Mouse (Mus musculus) cerebellum, adult 9-10 months (tissue): ENCODE measurements around the gene Nrxn1.
A peak's percentile ranks its signal among the peaks of the same experiment; 100 is the strongest.

Experiments
- DNase-seq: peaks from one replicate; pipeline ENCODE4 v3.0.0; 2022

Gene Nrxn1

DNA sequence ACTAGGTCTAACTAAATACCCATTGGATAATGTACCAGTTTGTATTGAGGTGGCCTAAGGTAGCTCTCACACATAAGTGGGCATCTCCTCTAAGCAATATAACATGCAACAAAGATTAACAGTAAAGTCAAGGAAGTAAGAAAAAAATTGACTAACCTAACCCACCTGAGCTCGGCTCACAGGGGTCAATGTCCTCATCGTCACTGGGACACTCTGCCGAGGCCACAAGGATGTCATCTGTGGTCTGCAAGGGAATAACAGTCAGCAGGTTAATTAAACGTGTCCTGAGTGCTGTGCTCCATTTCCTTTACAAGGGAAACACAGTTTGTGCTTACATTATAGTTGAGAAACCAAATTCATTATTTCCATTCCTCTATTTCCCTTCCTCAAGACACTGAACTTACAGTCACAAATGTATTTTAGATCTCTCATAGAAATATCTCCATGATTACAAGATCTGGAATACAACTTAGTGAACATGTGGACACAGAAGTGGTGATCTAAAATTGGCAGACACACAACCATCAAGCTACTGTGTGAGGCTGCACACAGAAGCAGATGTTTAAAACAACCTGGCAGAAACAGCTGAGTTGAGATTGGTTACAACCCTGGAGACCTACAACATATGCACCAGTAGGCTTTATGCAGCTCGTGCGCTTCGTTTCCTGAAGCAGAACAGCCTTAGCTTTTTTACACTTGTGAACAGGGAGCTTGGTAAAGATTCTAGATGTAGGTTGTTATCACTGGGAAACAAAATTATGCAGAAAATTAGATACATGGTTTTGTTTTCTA lies 1033.4 kb downstream of the Nrxn1 start:
- DNase-seq = no peak

- peak; percentile 98 for DNase-seq
These were observed 1038.6 kb downstream of the Nrxn1 start for GRCm38 (mm10) chr17:90054312-90054711.

- DNase-seq = no peak
These were observed 1053.6 kb downstream of the Nrxn1 start for GRCm38 (mm10) chr17:90039316-90039715.

DNA sequence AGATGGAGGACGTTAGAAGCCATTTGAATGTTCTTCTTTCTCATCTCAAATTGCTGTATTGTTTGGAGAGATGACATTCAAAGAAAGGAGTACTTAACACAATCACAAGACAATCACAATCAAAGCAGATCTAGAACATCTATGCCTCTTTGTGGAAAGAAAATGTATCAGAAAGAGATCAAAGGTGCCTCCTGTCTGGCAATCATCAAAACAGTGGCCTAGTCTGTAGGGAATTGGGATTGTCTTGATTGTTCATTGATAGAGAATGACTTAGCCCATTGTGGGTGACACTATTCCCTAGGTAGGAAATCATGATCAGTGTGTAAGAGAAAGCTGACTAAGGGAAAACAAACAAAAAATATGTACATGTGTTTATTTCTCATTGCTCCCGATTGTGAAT lies 1060.5 kb downstream of the Nrxn1 start:
- DNase-seq = no peak

DNA sequence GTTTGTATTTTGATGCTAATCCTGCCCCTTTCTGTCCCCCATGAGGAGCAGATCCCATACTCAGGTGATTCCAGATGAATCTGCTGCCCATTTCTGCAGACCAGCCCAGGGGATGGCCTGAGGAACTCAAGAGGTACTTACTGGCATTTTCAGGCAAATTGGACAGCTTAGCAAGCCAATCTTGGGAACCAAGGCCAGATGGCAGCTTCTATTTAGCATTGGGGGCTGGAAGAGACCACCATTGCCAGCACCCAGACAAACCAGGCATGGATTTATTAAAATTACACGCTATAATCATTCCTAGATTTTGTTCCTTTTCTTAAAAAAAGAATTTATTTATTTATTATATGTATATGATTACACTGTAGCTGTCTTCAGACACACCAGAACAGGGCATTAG lies 1076.2 kb downstream of the Nrxn1 start:
- no peak for DNase-seq

DNA sequence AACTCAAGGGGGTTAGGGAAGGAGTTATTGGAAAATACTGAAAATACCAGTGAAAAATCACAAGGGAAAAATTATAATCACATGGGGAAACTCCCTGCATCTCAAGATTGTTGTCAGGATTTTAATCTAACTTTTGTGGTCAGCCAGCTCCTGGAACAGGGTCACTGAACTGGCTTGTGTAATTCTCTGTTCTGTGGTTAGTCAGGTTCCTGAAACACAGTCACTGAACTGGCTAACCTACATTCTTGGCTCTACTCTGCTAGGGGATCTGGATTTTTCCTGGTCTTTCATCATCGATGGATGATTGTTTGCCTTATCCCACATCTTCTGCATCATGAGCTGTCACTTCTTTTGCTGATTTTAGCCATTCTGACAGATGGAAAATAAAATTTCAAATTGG lies 1081.1 kb downstream of the Nrxn1 start:
- DNase-seq = no peak

DNA sequence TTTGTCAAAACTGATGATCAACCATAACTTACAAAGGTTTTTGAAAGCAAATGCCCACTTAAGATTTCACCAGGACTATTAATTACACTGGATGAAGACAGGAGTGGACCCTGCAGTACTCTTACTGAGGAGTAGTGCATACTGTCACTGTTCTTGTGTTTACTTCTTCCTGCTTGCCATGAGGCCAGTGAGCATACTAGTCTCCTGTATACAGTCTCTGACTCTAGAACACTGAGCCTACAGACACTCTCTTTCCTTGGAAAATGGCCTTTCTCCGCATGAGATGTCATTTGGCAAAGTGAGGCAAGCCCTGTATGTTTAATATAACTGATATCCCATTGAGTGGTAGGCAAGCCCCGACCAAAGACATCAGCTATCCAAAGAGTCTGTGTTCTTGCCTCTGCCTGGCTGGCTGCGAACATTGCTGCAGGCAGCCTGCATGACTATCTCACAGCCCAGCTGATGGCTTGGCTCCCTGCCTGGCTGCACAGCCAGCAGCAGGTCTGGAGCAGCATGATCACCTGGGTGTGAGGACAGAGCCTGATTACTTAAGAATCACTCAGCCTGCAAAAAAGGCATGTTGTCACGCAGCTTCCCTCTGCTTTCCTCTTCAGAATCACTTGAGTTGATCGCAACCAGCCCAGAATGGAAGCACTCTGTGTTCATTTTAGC lies 1085.3 kb downstream of the Nrxn1 start:
- DNase-seq = peak; percentile 76

- no peak for DNase-seq
These were observed 1102.2 kb downstream of the Nrxn1 start for GRCm38 (mm10) chr17:89990651-89991050.
